Mouse (Mus musculus): ENCODE results near the gene Kptn.
A peak's percentile ranks its signal among the peaks of the same experiment; 100 is the strongest.

Gene Kptn

DNA sequence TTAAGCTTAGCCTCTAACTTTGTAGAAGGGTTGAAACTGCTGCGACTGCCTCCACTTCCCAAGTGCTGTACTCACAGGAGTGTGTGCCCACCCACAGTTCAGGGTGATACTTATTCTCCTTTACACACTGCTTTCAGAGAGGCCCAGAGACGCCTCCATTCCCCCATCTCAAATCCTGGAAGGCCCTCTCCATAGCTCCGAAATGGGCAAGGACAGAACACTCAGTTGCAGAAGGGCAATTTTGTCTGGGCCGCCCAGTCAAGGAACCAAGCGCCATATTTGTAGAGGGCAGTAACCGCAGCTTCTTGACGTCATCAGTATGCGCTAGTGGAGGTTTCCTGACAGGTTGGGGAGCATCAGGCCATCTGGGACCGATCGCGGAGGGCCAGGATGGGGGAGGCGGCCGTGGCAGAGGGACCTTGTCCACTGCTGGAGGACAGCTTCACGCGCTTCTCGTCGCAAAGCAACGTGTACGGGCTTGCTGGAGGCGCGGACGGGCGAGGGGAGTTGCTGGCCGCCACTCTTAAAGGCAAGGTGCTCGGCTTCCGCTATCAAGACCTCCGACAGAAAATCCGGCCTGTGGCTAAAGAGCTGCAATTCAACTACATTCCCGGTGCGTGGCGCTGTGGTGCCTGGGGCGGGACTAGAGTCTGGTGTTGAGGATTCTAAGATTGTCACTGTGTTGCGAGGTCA, at the start of gene Kptn:
Kptn (plus strand) TSS at position 327 of the 693 bp plus-strand sequence.
- peak; percentile 95 to 96 for DNase-seq

- DNase-seq, result no peak
Observed at GRCm38 (mm10) chr7:16070846-16071245, 48.8 kb upstream of the Kptn start.

- DNase-seq, result no peak
Observed at GRCm38 (mm10) chr7:16071906-16072305, 47.8 kb upstream of the Kptn start.

- DNase-seq, result no peak
Observed at GRCm38 (mm10) chr7:16079947-16080346, 39.7 kb upstream of the Kptn start.

DNA sequence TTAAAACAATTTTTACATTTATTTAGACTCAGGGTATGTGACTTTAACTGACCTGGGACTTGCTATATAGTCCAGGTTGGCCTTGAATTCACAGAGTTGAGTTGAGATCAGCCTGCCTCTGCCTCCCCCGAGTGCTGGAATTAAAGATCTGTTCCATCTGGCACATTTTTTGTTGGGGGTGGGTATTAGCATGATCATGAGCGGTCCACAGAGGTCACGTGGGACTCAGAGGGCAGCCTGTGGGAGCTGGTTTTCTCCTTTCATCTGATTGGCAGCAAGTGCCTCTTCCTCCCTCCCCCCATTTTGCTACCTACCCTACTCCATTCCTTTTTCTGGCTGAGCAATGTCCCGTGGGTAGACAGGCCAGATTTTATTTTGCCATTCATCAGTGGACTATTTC, 39.1 kb upstream of the Kptn start:
- DNase-seq, result no peak

DNA sequence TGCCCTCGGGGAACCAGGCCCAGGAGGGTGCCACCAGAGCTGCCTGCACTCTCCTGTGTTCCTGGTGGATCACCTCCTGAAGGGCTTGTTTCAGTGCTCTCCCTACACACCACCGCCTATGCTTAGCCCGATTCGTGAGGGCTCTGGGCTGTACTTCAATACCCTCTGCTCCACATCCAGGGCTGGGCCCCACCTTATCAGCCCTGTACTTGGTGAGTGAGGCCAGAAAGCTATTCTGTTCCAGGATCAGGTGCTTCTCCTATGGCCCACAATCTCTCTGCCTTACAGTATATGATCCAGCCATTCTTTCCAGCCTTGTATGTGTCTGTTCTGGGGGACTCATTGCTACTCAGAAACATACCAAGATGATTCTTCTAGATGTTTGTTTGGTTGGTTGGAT, 36.3 kb upstream of the Kptn start:
- no peak for DNase-seq

GRCm38 (mm10) chr7:16087587-16087986, 32.1 kb upstream of the Kptn start:
- DNase-seq, result no peak

DNA sequence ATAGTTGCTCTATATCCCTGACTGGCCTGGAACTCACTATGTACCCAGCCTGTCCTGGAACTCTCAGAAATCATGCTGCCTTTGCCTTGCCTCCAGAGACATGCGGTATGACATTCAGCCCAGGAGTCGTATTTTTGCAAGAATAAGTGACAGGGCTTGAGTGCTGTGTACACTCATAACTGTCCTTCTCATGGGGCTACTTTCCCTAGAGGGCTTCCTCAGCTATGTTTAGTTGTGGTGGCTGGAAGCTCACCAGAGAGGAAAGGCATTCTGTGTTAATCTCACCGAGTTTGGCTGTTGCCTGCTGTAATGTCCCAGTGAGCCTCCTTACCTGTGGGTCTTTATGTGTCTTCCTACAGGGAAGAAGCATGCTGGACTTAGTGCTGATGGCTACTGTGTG, 25.1 kb upstream of the Kptn start:
- no peak for DNase-seq

DNA sequence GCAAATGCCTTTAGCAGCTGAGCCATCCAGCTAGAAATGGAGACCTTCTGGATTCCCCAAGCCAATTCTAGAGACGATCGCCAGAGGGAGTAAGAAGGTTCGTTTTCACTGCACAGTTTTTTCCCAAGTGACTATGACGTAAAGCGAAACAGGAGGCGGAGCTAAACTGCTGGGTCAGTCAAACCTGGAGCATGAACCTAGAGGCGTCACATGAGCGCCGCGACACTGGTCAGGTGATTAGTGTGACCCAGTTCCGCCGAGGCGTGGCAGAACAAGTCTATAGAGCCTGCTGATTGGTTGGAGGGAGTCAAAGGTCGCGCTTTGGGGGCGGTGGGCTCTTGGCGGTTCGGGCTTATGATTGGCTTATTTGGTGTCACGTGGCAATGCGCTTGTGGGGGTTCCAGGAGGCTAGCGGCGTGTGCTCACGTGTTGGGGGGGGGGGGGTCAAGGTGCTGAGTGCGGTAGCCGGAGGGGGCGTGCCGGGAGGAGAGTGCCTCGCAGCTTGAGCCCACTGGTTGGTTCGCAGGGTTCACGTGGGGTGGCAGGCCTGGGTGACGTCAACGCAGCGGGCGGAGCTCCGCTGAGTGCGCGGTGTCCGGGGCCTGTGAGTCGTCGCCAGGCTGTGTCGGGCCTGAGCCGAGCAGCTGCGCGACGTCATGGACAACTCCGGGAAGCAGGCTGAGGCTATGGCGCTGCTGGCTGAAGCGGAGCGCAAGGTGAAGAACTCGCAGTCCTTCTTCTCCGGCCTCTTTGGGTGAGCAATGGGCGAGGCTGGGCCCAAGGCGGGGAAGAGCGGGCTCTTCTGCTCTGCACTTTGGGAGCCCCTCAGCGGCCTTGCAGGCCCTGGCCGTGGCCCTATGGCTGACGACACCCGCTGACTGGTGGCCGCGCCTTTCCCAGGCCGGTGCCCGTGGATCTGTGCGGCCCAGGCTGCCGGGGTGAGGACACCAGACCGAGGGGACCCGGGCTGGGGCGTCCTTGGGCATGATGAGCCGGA, 21.4 kb upstream of the Kptn start, which contains the start of gene Napa:
Napa (plus strand) TSS at position 438 of the 997 bp plus-strand sequence.
- peak; percentile 98 for DNase-seq

- no peak for DNase-seq
Observed at GRCm38 (mm10) chr7:16099901-16100300, 19.8 kb upstream of the Kptn start.

DNA sequence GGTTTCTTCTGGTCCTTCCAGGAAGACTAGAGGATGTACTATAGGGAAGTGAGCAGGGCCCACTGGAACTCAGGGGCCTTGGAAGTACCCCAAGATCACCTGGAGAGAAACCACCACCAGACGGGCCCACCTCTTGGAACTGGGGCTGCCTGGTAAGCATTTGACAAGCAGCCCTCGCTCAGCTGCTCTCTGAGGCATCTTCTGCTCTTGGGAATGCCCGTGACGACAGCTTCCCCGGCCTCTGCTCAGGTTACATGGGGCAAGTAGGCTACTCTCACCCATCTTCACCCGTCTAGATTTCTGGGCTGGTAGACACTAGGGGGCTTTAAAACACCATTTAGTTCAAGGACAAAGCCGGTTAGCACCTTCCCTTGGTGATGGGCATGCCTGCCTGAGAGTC, 18.6 kb upstream of the Kptn start:
- no peak for DNase-seq

- DNase-seq, result no peak
Observed at GRCm38 (mm10) chr7:16101726-16102475, 17.8 kb upstream of the Kptn start.

DNA sequence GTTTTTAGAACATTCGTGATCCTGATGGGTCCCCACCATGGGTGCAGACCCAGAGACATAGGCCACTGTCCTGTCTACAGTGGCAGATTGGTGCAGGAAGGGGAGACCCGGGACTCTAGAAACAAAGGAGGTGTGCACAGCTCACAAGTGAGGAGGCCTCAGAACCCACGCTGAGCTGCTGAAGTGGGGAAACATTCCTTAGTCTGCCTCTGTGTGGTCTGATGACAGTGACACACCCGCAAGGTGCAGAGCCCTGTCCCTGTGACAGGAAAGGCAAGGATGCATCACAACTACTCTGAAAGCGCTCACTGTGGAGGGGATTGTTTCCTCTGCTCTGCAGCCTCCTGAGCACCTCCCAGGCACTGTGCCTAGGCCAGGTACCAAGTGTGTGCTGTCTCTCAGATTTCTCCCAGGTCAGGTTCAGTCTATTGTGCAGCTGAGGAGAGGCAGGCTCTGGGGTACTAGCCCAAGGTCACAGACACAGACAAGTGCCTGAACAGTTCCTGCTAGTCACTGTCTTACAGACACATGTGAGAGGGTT, 16.9 kb upstream of the Kptn start:
- DNase-seq, result no peak

- no peak for DNase-seq
Observed at GRCm38 (mm10) chr7:16103760-16104159, 15.9 kb upstream of the Kptn start.

- no peak for DNase-seq
Observed at GRCm38 (mm10) chr7:16104611-16105388, 14.9 kb upstream of the Kptn start.

DNA sequence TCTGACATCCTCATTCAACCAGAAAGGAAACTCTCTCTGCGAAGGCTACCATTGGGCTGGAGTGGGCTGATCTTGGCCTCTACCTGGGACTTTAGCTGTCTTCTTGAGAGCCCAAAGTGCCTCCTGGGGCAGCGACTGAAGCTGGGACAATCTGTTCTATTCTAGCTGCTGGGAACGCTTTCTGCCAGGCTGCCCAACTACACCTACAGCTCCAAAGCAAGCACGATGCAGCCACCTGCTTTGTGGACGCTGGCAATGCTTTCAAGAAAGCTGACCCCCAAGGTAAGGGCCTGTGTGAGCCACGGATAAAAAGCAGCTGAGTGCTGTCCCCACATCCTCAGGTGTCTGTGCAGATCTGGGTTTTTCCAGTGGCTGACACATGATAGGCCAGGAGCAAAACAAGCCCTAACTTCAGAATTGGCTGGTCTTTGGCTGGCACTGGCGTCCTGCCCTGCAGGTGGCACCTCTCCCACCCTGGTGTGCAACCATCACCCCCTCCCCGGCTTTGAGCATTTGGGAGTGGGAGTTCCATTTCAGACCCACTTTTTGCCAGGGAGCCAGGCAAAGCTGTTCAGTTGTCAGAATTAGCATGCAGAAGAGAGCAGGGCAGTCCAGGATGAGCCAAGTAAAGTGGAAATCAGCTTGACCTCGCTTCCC, 10.7 kb upstream of the Kptn start:
- DNase-seq, result no peak

DNA sequence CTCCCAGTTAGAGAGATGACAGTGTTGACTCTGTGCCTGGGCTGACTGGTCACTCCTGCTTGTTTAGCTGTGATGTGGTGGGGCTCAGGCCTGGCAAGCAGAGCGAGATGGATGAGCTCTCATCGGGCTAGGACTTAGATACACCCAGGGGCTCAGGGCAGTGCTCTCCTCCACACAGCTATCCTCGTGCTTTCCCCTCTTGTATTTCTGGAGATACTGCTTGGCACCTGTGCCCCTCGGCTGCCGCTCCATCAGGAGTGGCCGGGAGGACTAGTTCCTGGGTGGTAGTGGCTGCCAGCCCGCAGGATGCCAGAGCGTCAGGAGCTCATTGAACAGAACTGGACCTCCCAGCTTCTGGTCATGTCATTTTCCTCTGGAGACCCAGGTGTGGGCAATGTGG, 9.5 kb upstream of the Kptn start:
- no peak for DNase-seq

GRCm38 (mm10) chr7:16111284-16112090, 8.2 kb upstream of the Kptn start:
- DNase-seq, result no peak

GRCm38 (mm10) chr7:16116418-16116817, 3.3 kb upstream of the Kptn start:
- no peak for DNase-seq

- DNase-seq, result no peak
Observed at GRCm38 (mm10) chr7:16117100-16117499, 2.6 kb upstream of the Kptn start.

DNA sequence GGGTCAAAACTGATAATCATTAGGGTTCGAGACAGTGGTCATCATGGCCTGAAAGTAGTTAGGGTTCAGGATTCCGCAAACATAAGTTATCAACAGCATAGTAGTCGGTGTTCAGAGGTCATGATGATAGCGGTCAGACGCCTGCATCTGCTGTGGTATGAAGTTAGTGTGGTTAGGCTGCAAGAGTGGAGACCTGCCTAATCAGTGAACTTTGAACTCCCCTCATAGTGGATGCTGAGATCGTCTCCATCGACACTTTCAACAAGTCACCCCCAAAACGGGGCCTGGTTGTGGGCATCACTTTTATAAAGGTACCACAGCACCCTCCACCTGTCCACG, 536 bp downstream of the Kptn start:
- DNase-seq, result no peak
